Mouse (Mus musculus): ENCODE measurements around the gene Sec14l1. TPM values are rescaled to one million over a fixed set of nuclear protein-coding genes. Genes with fewer than 3 reads are reported as not detected.

The Sec14l1 gene
- polyA plus RNA-seq, 1 experiment from 2014 or later = 43.6 TPM

GRCm38 (mm10) chr11:117077227-117077626 lies 37.7 kb upstream of the Sec14l1 start:
- Histone ChIP-seq H3K4me2 (ENCODE audit: low read length) (peak overlapping the region; percentile 80), H3K27ac (ENCODE audit: low read depth, low read length) (peak overlapping the region; percentile 73; the same call in 1 of the 2 replicates), H3K27me3 (replicated peaks; ENCODE audit: control insufficient read depth, insufficient read depth, low read length) (no peaks in the 10 kb centered on the region), H3K4me3 (ENCODE audit: low read depth, low read length) (peak overlapping the region; percentile 75), H3K4me1 (ENCODE audit: control insufficient read depth, insufficient read depth, low read length) (peaks cover 10% of the 10 kb centered on the region), H3K9ac (ENCODE audit: low read length) (peak overlapping the region; percentile 89), H3K9me3 (replicated peaks; ENCODE audit: control insufficient read depth, low read length) (no peaks in the 10 kb centered on the region), H3K36me3 (ENCODE audit: control insufficient read depth, insufficient read depth, low read length) (peaks cover 33% of the 10 kb centered on the region)
- DNase-seq (ENCODE audit: low spot score) (no peak), ATAC-seq (no peak)
- 6% methylated on average over 8 of the region's 8 CpGs for WGBS

DNA sequence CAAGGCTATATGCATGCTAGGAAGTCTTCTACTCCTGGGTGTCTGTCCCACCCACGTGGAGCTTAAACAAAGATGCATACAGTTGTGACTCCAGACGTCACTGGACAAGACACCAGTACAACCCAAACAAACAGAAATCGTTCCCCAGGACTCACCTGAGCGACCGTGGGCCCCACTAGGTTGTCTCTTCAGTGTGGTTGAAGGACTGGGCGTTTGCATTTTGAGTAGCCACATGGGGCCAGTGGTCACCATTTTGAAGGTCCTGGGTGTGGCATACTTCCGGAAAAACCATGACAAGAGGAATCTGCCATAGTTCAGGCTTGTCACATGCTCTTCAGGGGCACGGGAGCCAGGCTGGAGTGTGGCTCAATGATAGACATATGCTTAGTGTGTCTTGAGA lies 37.1 kb upstream of the Sec14l1 start:
- H3K4me3 ChIP-seq (ENCODE audit: low read depth, low read length) = peak overlapping the region; percentile 75; the same call in 1 of the 2 replicates
- no peaks in the 10 kb centered on the region for H3K9me3 ChIP-seq (replicated peaks; ENCODE audit: control insufficient read depth, low read length)
- H3K9ac ChIP-seq (ENCODE audit: low read length) = no peak overlapping the region
- DNase-seq (ENCODE audit: low spot score) (no peak), ATAC-seq (no peak)
- WGBS = 87% methylated on average over 8 of the region's 8 CpGs
- peaks cover 33% of the 10 kb centered on the region for H3K36me3 ChIP-seq (ENCODE audit: control insufficient read depth, insufficient read depth, low read length)
- no peak overlapping the region for H3K27ac ChIP-seq (ENCODE audit: low read depth, low read length)
- H3K27me3 ChIP-seq (replicated peaks; ENCODE audit: control insufficient read depth, insufficient read depth, low read length) = no peaks in the 10 kb centered on the region
- peak overlapping the region; percentile 80; the same call in 1 of the 2 replicates for H3K4me2 ChIP-seq (ENCODE audit: low read length)
- H3K4me1 ChIP-seq (ENCODE audit: control insufficient read depth, insufficient read depth, low read length) = peaks cover 10% of the 10 kb centered on the region

DNA sequence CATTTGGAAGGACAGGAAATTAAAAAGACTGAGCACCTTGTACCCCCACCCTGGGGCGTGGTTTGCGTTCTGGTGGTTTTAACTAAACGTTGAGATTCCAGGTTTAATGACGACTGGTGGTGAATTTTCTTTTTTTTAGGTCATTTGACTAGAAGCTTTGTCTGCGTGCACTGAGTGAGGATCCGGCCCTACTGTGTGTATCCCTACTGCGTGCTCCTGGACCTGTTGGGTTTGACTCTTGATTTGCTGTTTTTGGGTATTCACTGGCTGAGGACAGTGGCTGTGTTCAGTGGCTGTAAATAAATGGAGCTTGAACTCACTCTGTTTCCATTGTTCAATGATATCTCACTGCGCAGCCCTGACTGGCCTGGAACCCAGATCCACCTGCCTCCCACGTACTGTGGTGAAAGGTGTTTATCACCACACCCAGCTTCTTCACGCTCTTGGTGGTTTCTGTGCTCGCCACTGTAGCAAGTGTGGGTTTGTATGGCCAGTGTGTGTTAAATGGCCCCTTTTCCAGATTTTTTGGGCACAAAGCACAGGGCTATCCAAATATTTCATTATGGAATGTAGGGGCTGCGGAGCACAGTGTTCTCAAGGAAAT lies 36.2 kb upstream of the Sec14l1 start:
- Histone ChIP-seq H3K27me3 (replicated peaks; ENCODE audit: control insufficient read depth, insufficient read depth, low read length) (no peaks in the 10 kb centered on the region), H3K4me1 (ENCODE audit: control insufficient read depth, insufficient read depth, low read length) (peaks cover 10% of the 10 kb centered on the region), H3K9ac (ENCODE audit: low read length) (no peak overlapping the region), H3K4me3 (ENCODE audit: low read depth, low read length) (no peak overlapping the region), H3K27ac (ENCODE audit: low read depth, low read length) (no peak overlapping the region), H3K36me3 (ENCODE audit: control insufficient read depth, insufficient read depth, low read length) (peaks cover 36% of the 10 kb centered on the region), H3K4me2 (ENCODE audit: low read length) (no peak overlapping the region), H3K9me3 (replicated peaks; ENCODE audit: control insufficient read depth, low read length) (no peaks in the 10 kb centered on the region)
- 91% methylated on average over 12 of the region's 12 CpGs for WGBS
- DNase-seq (ENCODE audit: low spot score) (no peak), ATAC-seq (no peak)

DNA sequence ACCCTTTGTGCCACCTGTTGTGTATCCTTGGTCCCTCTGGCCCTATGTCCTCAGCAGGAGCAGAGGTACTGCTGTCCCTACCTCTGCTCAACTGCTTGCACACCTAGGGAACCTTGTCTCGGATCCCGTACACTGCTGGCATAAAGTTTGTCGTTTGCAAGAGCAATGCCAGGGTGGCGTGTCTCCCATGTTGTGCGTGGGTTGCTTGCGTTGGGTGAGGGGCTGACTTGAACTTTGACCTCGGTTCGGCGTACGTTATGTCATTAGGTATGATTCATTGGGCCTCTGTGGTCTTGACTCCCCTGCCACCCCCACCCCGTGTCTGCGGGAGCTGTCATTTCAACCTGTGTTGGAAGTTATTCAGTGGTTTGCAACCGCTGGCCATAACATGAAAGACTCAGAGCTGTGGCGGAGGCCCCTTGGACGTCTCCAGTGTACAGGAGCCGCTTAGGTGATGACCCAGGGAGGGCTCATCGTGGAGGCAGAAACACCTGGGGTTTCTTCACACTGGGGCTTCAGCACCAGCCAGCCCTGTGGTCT lies 35.2 kb upstream of the Sec14l1 start:
- Histone ChIP-seq H3K27ac (ENCODE audit: low read depth, low read length) (no peak overlapping the region), H3K4me3 (ENCODE audit: low read depth, low read length) (no peak overlapping the region), H3K9ac (ENCODE audit: low read length) (no peak overlapping the region), H3K4me1 (ENCODE audit: control insufficient read depth, insufficient read depth, low read length) (peaks cover 10% of the 10 kb centered on the region), H3K27me3 (replicated peaks; ENCODE audit: control insufficient read depth, insufficient read depth, low read length) (no peaks in the 10 kb centered on the region), H3K4me2 (ENCODE audit: low read length) (no peak overlapping the region), H3K36me3 (ENCODE audit: control insufficient read depth, insufficient read depth, low read length) (peaks cover 36% of the 10 kb centered on the region), H3K9me3 (replicated peaks; ENCODE audit: control insufficient read depth, low read length) (no peaks in the 10 kb centered on the region)
- no peak for DNase-seq (ENCODE audit: low spot score)
- ATAC-seq = no peak
- WGBS = 89% methylated on average over 17 of the region's 17 CpGs

- ATAC-seq = no peak
- H3K4me3 ChIP-seq (ENCODE audit: low read depth, low read length) = no peak overlapping the region
- H3K27me3 ChIP-seq (replicated peaks; ENCODE audit: control insufficient read depth, insufficient read depth, low read length) = no peaks in the 10 kb centered on the region
- no peak for DNase-seq (ENCODE audit: low spot score)
- H3K27ac ChIP-seq (ENCODE audit: low read depth, low read length) = no peak overlapping the region
- 93% methylated on average over 11 of the region's 11 CpGs for whole genome bisulfite sequencing
- H3K4me2 ChIP-seq (ENCODE audit: low read length) = no peak overlapping the region
- H3K4me1 ChIP-seq (ENCODE audit: control insufficient read depth, insufficient read depth, low read length) = peaks cover 10% of the 10 kb centered on the region
- H3K36me3 ChIP-seq (ENCODE audit: control insufficient read depth, insufficient read depth, low read length) = peaks cover 36% of the 10 kb centered on the region
- no peaks in the 10 kb centered on the region for H3K9me3 ChIP-seq (replicated peaks; ENCODE audit: control insufficient read depth, low read length)
- H3K9ac ChIP-seq (ENCODE audit: low read length) = no peak overlapping the region
These were observed 34.8 kb upstream of the Sec14l1 start for GRCm38 (mm10) chr11:117080209-117080608.

DNA sequence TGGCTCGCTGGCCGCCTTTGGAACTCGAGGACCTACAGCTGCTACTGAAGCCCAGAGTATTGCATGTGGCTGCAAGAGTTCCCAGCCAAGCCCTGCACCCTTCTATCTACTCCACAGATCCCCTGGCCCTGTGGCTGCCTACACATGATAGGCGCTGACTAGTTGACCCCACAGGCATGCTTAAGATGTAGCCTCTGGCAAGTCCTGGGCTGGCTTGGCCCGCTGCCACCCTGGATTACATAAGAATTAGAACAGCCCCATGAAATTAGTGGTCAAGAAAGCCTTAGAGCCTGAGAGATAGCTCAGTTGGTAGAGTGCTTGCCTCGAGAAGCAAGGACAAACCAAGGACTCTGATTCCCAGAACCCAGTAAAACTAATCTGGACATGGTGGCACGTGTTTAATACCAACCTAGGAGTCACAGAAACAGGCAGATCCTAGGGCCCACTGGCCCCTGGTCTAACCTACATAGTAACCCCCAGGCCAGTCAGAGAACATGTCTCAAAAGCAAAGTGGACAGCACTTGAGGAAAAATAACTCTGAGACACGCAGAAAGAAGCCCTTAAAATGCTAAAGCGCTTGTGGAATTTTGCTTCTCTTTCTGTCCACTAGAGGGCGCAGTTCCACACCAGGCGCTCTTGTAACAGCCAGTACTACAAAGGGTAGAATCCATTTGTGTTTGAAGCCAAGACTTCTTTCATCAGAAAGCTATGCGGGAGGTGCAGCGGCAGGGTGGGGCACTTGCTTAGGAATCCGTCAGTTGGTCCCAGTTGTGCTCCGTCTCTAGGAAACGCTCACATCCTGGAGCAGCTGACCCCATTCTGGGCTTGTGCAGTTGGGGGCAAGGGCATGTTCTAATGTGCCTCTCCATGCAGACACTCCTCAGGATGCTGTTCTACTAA lies 33.6 kb upstream of the Sec14l1 start:
- WGBS = 32% methylated on average over 16 of the region's 16 CpGs
- H3K4me3 ChIP-seq (ENCODE audit: low read depth, low read length) = no peak overlapping the region
- H3K9ac ChIP-seq (ENCODE audit: low read length) = 0 out of 2 replicates have a peak overlapping the region, but pooled peaks have one; percentile 26

DNA sequence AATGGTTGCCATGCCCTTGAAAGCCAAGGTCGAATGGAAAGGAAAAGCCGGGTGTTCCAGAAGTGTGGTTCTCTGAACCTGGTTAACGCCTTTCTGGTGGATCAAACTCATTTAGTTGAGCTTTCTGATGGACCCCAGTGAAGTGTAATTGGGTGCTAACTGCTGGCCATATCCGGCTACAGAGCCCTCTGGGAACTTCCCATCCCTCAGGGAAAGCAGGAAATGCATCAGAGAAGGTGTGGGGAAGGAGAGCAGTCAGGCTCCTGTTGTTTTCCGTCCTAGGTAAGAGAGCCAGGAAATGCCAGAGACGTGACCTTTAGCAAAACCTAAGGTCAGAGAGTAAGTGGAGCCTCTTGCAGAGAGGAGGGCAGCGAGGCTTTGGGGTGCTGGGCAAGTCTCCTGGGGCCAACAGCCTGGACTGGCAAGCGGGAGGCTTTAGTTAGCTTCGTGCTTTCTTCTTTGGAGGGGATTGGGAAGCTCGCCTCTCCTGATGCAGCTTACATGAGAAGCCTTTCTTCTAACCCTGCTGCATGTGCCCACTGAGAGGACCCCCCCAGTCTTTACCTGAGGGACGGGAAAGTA lies 32.5 kb upstream of the Sec14l1 start:
- DNase-seq (ENCODE audit: low spot score) (no peak), ATAC-seq (no peak)
- peaks cover 2% of the 10 kb centered on the region for H3K4me1 ChIP-seq (ENCODE audit: control insufficient read depth, insufficient read depth, low read length)
- WGBS = 88% methylated on average over 11 of the region's 11 CpGs
- no peaks in the 10 kb centered on the region for H3K9me3 ChIP-seq (replicated peaks; ENCODE audit: control insufficient read depth, low read length)
- no peaks in the 10 kb centered on the region for H3K27me3 ChIP-seq (replicated peaks; ENCODE audit: control insufficient read depth, insufficient read depth, low read length)
- H3K36me3 ChIP-seq (ENCODE audit: control insufficient read depth, insufficient read depth, low read length) = peaks cover 36% of the 10 kb centered on the region
- H3K4me3 ChIP-seq (ENCODE audit: low read depth, low read length) = no peak overlapping the region
- no peak overlapping the region for H3K9ac ChIP-seq (ENCODE audit: low read length)
- no peak overlapping the region for H3K27ac ChIP-seq (ENCODE audit: low read depth, low read length)
- H3K4me2 ChIP-seq (ENCODE audit: low read length) = no peak overlapping the region

More for the DNA sequence above, 33.6 kb upstream of the Sec14l1 start:
- Histone ChIP-seq H3K9me3 (replicated peaks; ENCODE audit: control insufficient read depth, low read length) (no peaks in the 10 kb centered on the region), H3K27ac (ENCODE audit: low read depth, low read length) (no peak overlapping the region; the same call in 1 of the 2 replicates), H3K4me2 (ENCODE audit: low read length) (peak overlapping the region; percentile 30), H3K4me1 (ENCODE audit: control insufficient read depth, insufficient read depth, low read length) (peaks cover 6% of the 10 kb centered on the region), H3K36me3 (ENCODE audit: control insufficient read depth, insufficient read depth, low read length) (peaks cover 36% of the 10 kb centered on the region), H3K27me3 (replicated peaks; ENCODE audit: control insufficient read depth, insufficient read depth, low read length) (no peaks in the 10 kb centered on the region)
- ATAC-seq (peak; percentile 76), DNase-seq (ENCODE audit: low spot score) (peak; percentile 94)

GRCm38 (mm10) chr11:117083052-117083881 lies 31.7 kb upstream of the Sec14l1 start:
- H3K9ac ChIP-seq (ENCODE audit: low read length) = no peak overlapping the region
- no peak overlapping the region for H3K4me2 ChIP-seq (ENCODE audit: low read length)
- peaks cover 32% of the 10 kb centered on the region for H3K36me3 ChIP-seq (ENCODE audit: control insufficient read depth, insufficient read depth, low read length)
- no peak for ATAC-seq
- no peaks in the 10 kb centered on the region for H3K4me1 ChIP-seq (ENCODE audit: control insufficient read depth, insufficient read depth, low read length)
- no peak overlapping the region for H3K27ac ChIP-seq (ENCODE audit: low read depth, low read length)
- H3K4me3 ChIP-seq (ENCODE audit: low read depth, low read length) = no peak overlapping the region
- 91% methylated on average over 19 of the region's 19 CpGs for WGBS
- no peaks in the 10 kb centered on the region for H3K9me3 ChIP-seq (replicated peaks; ENCODE audit: control insufficient read depth, low read length)
- DNase-seq (ENCODE audit: low spot score) = no peak
- H3K27me3 ChIP-seq (replicated peaks; ENCODE audit: control insufficient read depth, insufficient read depth, low read length) = no peaks in the 10 kb centered on the region
